Mouse (Mus musculus): ENCODE measurements around the gene Ifna11. TPM values are rescaled to one million over a fixed set of nuclear protein-coding genes. Genes with fewer than 3 reads are reported as not detected.
"Not testable (repeated sequence)": the region's sequence is repeated elsewhere in the genome, so short reads cannot be mapped to it uniquely, and the experiment has no call there.

The Ifna11 gene
- polyA plus RNA-seq (2015; fragmentation: Nextera tagmentation; extraction: Ambion mirVana): not detected in 2 replicates

DNA sequence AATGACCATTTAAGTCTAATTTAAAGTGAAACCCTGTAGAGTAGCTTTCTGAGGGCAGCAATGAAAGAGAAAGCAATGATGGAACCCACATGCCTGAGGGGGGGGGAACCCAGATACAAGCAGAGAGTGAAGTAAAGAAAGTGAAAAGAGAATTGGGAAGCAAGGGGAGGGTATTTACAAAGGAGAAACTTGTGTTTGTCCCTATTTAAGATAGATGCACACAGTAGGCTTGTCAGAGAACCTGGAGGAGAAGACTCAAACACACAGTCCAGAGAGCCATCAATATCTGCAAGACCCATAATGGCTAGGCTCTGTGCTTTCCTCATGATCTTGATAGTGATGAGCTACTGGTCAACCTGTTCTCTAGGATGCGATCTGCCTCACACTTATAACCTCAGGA is at the start of gene Ifna11:
Gene Ifna11, plus strand, starts transcription at position 301 of the 400 bp plus-strand sequence.
- H3K4me2 ChIP-seq (replicated peaks): no peak within 1 kb of the TSS
- no peaks in the 10 kb centered on the region for H3K36me3 ChIP-seq
- no peak within 1 kb of the TSS for H3K9ac ChIP-seq
- H3K27ac ChIP-seq: no peak within 1 kb of the TSS
- 97% methylated on average over 1 of the region's 1 CpGs for WGBS
- H3K9me3 ChIP-seq: no peaks in the 10 kb centered on the region
- no peak within 1 kb of the TSS for H3K4me3 ChIP-seq (replicated peaks)
- H3K4me1 ChIP-seq (replicated peaks): no peaks in the 10 kb centered on the region
- no peaks in the 10 kb centered on the region for H3K27me3 ChIP-seq (replicated peaks)
- no peak for ATAC-seq

DNA sequence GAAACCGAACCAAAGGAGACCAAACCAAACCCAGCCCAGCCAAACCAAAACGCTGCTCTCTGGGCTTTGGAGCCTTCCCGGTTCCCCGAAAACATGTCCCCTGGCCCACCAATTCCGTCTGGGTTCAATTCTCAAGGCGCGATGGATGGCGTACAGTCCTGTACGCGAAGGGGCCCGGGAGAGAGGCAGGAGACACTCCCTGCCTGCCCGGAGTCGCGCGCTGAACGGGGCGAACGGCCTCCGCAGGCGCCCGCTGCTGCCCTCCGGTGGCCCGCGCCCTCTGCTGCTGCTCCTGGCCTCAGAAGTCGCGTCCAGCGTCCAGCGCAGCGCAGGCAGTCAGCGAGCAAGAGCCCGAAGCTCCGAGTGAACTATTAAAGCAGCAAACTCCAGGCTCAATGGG is 46.2 kb upstream of the Ifna11 start, which contains the start of gene Gm13290:
Gene Gm13290, plus strand, starts transcription at position 301 of the 400 bp plus-strand sequence.
- whole genome bisulfite sequencing: no CpG with 5 or more reads among the region's 32 CpGs
- not testable (repeated sequence) for H3K9me3 ChIP-seq; H3K4me1 ChIP-seq (replicated peaks); H3K36me3 ChIP-seq; H3K27ac ChIP-seq; H3K4me2 ChIP-seq (replicated peaks); H3K27me3 ChIP-seq (replicated peaks); ATAC-seq; H3K4me3 ChIP-seq (replicated peaks); H3K9ac ChIP-seq

DNA sequence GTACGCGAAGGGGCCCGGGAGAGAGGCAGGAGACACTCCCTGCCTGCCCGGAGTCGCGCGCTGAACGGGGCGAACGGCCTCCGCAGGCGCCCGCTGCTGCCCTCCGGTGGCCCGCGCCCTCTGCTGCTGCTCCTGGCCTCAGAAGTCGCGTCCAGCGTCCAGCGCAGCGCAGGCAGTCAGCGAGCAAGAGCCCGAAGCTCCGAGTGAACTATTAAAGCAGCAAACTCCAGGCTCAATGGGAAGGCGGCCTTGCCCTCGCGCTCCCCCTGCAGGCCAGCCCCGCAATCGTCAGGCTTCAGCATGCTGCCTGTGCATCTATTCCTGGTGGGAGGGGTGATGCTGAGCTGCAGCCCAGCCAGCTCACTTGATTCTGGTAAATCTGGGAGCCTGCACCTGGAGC is 43.1 kb upstream of the Ifna11 start, which contains the start of gene Gm13289:
Gene Gm13289, plus strand, starts transcription at position 301 of the 400 bp plus-strand sequence.
- H3K4me2 ChIP-seq (replicated peaks); ATAC-seq; H3K4me3 ChIP-seq (replicated peaks); H3K27ac ChIP-seq; H3K9me3 ChIP-seq; H3K9ac ChIP-seq; H3K27me3 ChIP-seq (replicated peaks); H3K36me3 ChIP-seq; H3K4me1 ChIP-seq (replicated peaks): not testable (repeated sequence)
- WGBS: no CpG with 5 or more reads among the region's 29 CpGs

DNA sequence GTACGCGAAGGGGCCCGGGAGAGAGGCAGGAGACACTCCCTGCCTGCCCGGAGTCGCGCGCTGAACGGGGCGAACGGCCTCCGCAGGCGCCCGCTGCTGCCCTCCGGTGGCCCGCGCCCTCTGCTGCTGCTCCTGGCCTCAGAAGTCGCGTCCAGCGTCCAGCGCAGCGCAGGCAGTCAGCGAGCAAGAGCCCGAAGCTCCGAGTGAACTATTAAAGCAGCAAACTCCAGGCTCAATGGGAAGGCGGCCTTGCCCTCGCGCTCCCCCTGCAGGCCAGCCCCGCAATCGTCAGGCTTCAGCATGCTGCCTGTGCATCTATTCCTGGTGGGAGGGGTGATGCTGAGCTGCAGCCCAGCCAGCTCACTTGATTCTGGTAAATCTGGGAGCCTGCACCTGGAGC is 40.2 kb upstream of the Ifna11 start, which contains the start of gene Gm13272:
Gene Gm13272, plus strand, starts transcription at position 301 of the 400 bp plus-strand sequence.
- not testable (repeated sequence) for H3K4me1 ChIP-seq (replicated peaks); H3K27ac ChIP-seq; H3K9ac ChIP-seq; ATAC-seq; H3K27me3 ChIP-seq (replicated peaks); H3K36me3 ChIP-seq; H3K4me2 ChIP-seq (replicated peaks); H3K9me3 ChIP-seq; H3K4me3 ChIP-seq (replicated peaks)
- no CpG with 5 or more reads among the region's 29 CpGs for WGBS

DNA sequence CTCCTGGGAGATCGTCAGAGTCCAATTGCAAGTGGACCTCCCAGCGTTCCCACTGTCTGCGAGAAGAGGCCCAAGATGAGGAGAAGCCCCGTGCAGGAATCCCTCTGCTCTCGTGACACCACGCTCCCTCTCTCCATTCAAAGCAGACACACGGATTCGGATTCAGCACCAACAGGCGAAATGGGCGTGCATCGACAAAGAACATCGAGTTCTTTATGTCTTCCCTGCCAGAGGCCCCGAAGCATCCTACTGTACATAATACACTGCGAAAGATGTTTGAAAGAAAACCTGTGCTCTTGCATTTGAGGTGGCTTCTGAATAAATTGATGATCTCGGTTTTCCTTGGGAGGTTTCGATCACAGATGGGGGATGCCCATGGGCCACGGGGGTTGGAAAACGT is 39.4 kb upstream of the Ifna11 start:
- H3K4me3 ChIP-seq (replicated peaks); H3K4me2 ChIP-seq (replicated peaks); H3K27ac ChIP-seq; H3K36me3 ChIP-seq; ATAC-seq; H3K9me3 ChIP-seq; H3K27me3 ChIP-seq (replicated peaks); H3K4me1 ChIP-seq (replicated peaks); H3K9ac ChIP-seq: not testable (repeated sequence)
- 54% methylated on average over 16 of the region's 18 CpGs for WGBS

DNA sequence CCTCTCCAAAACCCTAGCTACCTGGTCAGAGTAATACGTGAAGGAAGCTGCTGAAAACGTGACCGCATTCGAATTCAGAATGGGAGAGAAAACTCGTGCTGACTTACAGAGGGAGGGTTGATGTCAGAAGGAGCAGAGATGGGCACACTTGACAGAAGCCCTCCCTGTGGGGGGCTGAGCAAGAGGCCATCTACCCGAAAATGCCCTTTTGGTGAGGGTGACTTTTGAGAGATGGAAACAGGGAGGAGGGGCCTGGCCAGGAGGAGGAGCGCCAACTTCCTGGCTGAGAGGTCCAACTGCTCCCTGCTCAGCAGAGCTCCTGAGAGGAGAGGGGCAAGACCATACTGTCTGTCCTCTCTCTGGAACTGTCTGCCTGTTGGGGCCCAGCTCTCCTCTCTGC is 37.9 kb upstream of the Ifna11 start, which contains the start of gene Ifnz:
Gene Ifnz, plus strand, starts transcription at position 301 of the 400 bp plus-strand sequence.
- not testable (repeated sequence) for ATAC-seq; H3K9ac ChIP-seq; H3K4me1 ChIP-seq (replicated peaks); H3K27ac ChIP-seq; H3K36me3 ChIP-seq; H3K27me3 ChIP-seq (replicated peaks); H3K9me3 ChIP-seq
- peak within 1 kb of the TSS; percentile 47 for H3K4me2 ChIP-seq (replicated peaks)
- 0 out of 2 replicates have a peak within 1 kb of the TSS, but pooled peaks have one; percentile 16 for H3K4me3 ChIP-seq (replicated peaks)
- WGBS: 21% methylated on average over 4 of the region's 7 CpGs

DNA sequence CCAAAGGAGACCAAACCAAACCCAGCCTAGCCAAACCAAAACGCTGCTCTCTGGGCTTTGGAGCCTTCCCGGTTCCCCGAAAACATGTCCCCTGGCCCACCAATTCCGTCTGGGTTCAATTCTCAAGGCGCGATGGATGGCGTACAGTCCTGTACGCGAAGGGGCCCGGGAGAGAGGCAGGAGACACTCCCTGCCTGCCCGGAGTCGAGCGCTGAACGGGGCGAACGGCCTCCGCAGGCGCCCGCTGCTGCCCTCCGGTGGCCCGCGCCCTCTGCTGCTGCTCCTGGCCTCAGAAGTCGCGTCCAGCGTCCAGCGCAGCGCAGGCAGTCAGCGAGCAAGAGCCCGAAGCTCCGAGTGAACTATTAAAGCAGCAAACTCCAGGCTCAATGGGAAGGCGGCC is 37.4 kb upstream of the Ifna11 start:
- not testable (repeated sequence) for H3K9me3 ChIP-seq; H3K27me3 ChIP-seq (replicated peaks); H3K4me1 ChIP-seq (replicated peaks); H3K27ac ChIP-seq; H3K36me3 ChIP-seq; H3K9ac ChIP-seq; ATAC-seq
- peak overlapping the region; percentile 47 for H3K4me2 ChIP-seq (replicated peaks)
- 0 out of 2 replicates have a peak overlapping the region, but pooled peaks have one; percentile 16 for H3K4me3 ChIP-seq (replicated peaks)
- WGBS: 0% methylated on average over 12 of the region's 31 CpGs

DNA sequence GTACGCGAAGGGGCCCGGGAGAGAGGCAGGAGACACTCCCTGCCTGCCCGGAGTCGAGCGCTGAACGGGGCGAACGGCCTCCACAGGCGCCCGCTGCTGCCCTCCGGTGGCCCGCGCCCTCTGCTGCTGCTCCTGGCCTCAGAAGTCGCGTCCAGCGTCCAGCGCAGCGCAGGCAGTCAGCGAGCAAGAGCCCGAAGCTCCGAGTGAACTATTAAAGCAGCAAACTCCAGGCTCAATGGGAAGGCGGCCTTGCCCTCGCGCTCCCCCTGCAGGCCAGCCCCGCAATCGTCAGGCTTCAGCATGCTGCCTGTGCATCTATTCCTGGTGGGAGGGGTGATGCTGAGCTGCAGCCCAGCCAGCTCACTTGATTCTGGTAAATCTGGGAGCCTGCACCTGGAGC is 34.4 kb upstream of the Ifna11 start, which contains the start of gene Gm13276:
Gene Gm13276, plus strand, starts transcription at position 301 of the 400 bp plus-strand sequence.
- not testable (repeated sequence) for H3K4me3 ChIP-seq (replicated peaks); H3K27me3 ChIP-seq (replicated peaks); ATAC-seq; H3K4me1 ChIP-seq (replicated peaks); H3K9me3 ChIP-seq; H3K4me2 ChIP-seq (replicated peaks); H3K36me3 ChIP-seq; H3K27ac ChIP-seq; H3K9ac ChIP-seq
- WGBS: no CpG with 5 or more reads among the region's 27 CpGs

DNA sequence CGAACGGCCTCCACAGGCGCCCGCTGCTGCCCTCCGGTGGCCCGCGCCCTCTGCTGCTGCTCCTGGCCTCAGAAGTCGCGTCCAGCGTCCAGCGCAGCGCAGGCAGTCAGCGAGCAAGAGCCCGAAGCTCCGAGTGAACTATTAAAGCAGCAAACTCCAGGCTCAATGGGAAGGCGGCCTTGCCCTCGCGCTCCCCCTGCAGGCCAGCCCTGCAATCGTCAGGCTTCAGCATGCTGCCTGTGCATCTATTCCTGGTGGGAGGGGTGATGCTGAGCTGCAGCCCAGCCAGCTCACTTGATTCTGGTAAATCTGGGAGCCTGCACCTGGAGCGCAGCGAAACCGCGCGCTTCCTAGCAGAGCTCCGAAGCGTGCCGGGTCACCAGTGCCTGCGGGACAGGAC is 31.4 kb upstream of the Ifna11 start, which contains the start of gene Gm13277:
Gene Gm13277, plus strand, starts transcription at position 231 of the 400 bp plus-strand sequence.
- H3K36me3 ChIP-seq; ATAC-seq; H3K27me3 ChIP-seq (replicated peaks); H3K4me2 ChIP-seq (replicated peaks); H3K27ac ChIP-seq; H3K4me1 ChIP-seq (replicated peaks); H3K4me3 ChIP-seq (replicated peaks); H3K9me3 ChIP-seq; H3K9ac ChIP-seq: not testable (repeated sequence)
- WGBS: 0% methylated on average over 3 of the region's 28 CpGs

DNA sequence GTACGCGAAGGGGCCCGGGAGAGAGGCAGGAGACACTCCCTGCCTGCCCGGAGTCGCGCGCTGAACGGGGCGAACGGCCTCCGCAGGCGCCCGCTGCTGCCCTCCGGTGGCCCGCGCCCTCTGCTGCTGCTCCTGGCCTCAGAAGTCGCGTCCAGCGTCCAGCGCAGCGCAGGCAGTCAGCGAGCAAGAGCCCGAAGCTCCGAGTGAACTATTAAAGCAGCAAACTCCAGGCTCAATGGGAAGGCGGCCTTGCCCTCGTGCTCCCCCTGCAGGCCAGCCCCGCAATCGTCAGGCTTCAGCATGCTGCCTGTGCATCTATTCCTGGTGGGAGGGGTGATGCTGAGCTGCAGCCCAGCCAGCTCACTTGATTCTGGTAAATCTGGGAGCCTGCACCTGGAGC is 28.5 kb upstream of the Ifna11 start, which contains the start of gene Gm13278:
Gene Gm13278, plus strand, starts transcription at position 301 of the 400 bp plus-strand sequence.
- WGBS: no CpG with 5 or more reads among the region's 28 CpGs
- not testable (repeated sequence) for H3K36me3 ChIP-seq; H3K9me3 ChIP-seq; H3K4me2 ChIP-seq (replicated peaks); H3K4me3 ChIP-seq (replicated peaks); H3K4me1 ChIP-seq (replicated peaks); H3K9ac ChIP-seq; H3K27me3 ChIP-seq (replicated peaks); H3K27ac ChIP-seq; ATAC-seq

DNA sequence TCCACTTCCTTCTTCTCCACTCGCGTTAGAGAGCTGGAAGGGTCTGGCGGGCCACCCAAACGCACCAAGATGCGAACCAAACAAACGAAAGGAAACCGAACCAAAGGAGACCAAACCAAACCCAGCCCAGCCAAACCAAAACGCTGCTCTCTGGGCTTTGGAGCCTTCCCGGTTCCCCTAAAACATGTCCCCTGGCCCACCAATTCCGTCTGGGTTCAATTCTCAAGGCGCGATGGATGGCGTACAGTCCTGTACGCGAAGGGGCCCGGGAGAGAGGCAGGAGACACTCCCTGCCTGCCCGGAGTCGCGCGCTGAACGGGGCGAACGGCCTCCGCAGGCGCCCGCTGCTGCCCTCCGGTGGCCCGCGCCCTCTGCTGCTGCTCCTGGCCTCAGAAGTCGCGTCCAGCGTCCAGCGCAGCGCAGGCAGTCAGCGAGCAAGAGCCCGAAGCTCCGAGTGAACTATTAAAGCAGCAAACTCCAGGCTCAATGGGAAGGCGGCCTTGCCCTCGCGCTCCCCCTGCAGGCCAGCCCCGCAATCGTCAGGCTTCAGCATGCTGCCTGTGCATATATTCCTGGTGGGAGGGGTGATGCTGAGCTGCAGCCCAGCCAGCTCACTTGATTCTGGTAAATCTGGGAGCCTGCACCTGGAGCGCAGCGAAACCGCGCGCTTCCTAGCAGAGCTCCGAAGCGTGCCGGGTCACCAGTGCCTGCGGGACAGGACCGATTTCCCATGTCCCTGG is 25.7 kb upstream of the Ifna11 start, which contains the start of gene Gm13275:
Gene Gm13275, plus strand, starts transcription at position 552 of the 740 bp plus-strand sequence.
- H3K9me3 ChIP-seq; H3K9ac ChIP-seq; H3K27ac ChIP-seq; H3K4me2 ChIP-seq (replicated peaks); H3K36me3 ChIP-seq; H3K4me3 ChIP-seq (replicated peaks); H3K4me1 ChIP-seq (replicated peaks); H3K27me3 ChIP-seq (replicated peaks); ATAC-seq: not testable (repeated sequence)
- WGBS: 2% methylated on average over 15 of the region's 52 CpGs

DNA sequence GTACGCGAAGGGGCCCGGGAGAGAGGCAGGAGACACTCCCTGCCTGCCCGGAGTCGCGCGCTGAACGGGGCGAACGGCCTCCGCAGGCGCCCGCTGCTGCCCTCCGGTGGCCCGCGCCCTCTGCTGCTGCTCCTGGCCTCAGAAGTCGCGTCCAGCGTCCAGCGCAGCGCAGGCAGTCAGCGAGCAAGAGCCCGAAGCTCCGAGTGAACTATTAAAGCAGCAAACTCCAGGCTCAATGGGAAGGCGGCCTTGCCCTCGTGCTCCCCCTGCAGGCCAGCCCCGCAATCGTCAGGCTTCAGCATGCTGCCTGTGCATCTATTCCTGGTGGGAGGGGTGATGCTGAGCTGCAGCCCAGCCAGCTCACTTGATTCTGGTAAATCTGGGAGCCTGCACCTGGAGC is 22.7 kb upstream of the Ifna11 start, which contains the start of gene Gm13279:
Gene Gm13279, plus strand, starts transcription at position 301 of the 400 bp plus-strand sequence.
- not testable (repeated sequence) for H3K36me3 ChIP-seq; H3K9me3 ChIP-seq; H3K4me1 ChIP-seq (replicated peaks); H3K4me2 ChIP-seq (replicated peaks); ATAC-seq; H3K27me3 ChIP-seq (replicated peaks); H3K27ac ChIP-seq; H3K4me3 ChIP-seq (replicated peaks); H3K9ac ChIP-seq
- WGBS: no CpG with 5 or more reads among the region's 28 CpGs

All from intestine, embryonic 15.5 days (tissue).